Mouse (Mus musculus): Measurements from ENCODE around the gene Adra1b. TPM values are rescaled to one million over a fixed set of nuclear protein-coding genes. Genes with fewer than 3 reads are reported as not detected.

Gene Adra1b
- polyA plus RNA-seq, 1 experiment from 2014 or later = 1.6 TPM

DNA sequence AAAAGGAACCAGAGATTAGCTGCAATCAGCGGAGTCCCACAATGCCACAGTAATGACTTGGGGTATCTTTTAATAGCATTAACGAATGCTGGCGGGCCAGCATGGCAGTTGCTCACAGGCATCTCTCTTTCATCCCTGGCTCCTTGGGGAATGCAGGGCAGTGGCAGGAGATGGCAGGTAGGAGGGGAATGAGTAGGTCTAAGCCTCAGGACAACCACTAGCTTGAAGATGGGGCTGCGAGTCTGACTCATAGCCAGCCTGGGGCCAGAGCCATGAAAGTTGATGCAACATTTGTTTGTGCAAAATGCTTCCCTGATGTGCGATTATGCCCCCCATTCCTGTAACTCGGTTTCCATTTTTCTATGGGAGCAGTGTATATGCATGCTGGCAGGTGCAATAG, 25.2 kb upstream of the Adra1b start:
- Histone ChIP-seq H3K4me2 (ENCODE audit: low read length) (no peak overlapping the region), H3K36me3 (ENCODE audit: insufficient read depth, low read length) (no peaks in the 10 kb centered on the region), H3K4me1 (replicated peaks; ENCODE audit: insufficient read depth, low read length) (no peaks in the 10 kb centered on the region), H3K9ac (ENCODE audit: low read depth, low read length) (no peak overlapping the region), H3K9me3 (replicated peaks; ENCODE audit: low read length) (no peaks in the 10 kb centered on the region), H3K27me3 (ENCODE audit: insufficient read depth, low read length) (no peaks in the 10 kb centered on the region; the same call in 1 of the 2 replicates), H3K27ac (no peak overlapping the region), H3K4me3 (replicated peaks; ENCODE audit: low read depth, low read length) (no peak overlapping the region)
- DNase-seq (ENCODE audit: low spot score) = no peak
- ATAC-seq (replicated peaks; ENCODE audit: low FRiP score, low read depth) = no peak
- WGBS = 73% methylated on average over 6 of the region's 6 CpGs
- TF ChIP-seq CTCF (IDR thresholded peaks at IDR 0.05; ENCODE audit: low read depth) = no peak

DNA sequence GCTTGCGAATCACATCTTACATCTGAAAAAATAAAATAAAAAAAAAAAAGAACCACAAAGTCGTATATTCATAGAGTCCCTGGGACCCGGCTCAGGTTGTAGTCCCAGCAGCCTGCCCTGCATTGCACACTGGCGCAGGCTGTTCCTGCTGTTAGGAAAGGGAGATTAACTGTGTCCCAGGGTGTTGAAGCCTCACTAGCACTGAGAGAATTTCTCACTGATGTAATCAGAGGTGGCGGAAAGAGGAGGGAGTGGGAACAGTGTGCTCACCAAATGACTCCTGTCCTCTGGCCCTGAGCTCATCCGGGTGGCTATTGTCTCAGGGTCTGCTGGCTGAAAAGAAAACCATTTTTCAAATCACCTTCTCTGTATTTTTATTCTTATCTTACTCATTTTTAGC, 24.6 kb upstream of the Adra1b start:
- DNase-seq (ENCODE audit: low spot score) = no peak
- Histone ChIP-seq H3K4me1 (replicated peaks; ENCODE audit: insufficient read depth, low read length) (no peaks in the 10 kb centered on the region), H3K9ac (ENCODE audit: low read depth, low read length) (no peak overlapping the region), H3K27ac (no peak overlapping the region), H3K4me3 (replicated peaks; ENCODE audit: low read depth, low read length) (no peak overlapping the region), H3K9me3 (replicated peaks; ENCODE audit: low read length) (no peaks in the 10 kb centered on the region), H3K27me3 (ENCODE audit: insufficient read depth, low read length) (no peaks in the 10 kb centered on the region; the same call in 1 of the 2 replicates), H3K36me3 (ENCODE audit: insufficient read depth, low read length) (no peaks in the 10 kb centered on the region), H3K4me2 (ENCODE audit: low read length) (no peak overlapping the region)
- WGBS = 39% methylated on average over 6 of the region's 6 CpGs
- no peak for TF ChIP-seq CTCF (IDR thresholded peaks at IDR 0.05; ENCODE audit: low read depth)
- ATAC-seq (replicated peaks; ENCODE audit: low FRiP score, low read depth) = no peak

DNA sequence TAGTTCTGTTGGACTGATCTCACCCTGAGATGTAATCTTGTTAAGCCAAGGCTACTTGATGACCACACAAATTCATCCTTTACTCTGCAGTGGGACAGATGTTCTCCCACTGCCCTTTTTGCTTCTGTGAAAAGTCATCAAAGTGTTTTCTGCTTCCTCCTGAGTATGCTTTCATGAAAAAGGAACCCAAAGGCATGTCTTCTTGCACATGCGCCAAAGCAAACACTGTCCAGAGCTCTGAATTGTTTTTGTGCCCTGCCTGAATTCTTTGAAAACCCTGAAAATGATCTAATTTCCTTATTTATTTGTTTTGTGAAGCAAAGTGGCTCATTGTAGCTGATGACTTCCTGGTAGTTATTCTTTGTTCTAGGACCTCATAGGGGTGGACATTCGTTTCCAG, 20.7 kb upstream of the Adra1b start:
- Histone ChIP-seq H3K4me3 (replicated peaks; ENCODE audit: low read depth, low read length) (no peak overlapping the region), H3K9ac (ENCODE audit: low read depth, low read length) (no peak overlapping the region), H3K4me2 (ENCODE audit: low read length) (no peak overlapping the region), H3K36me3 (ENCODE audit: insufficient read depth, low read length) (no peaks in the 10 kb centered on the region), H3K4me1 (replicated peaks; ENCODE audit: insufficient read depth, low read length) (no peaks in the 10 kb centered on the region), H3K9me3 (replicated peaks; ENCODE audit: low read length) (no peaks in the 10 kb centered on the region), H3K27ac (no peak overlapping the region), H3K27me3 (ENCODE audit: insufficient read depth, low read length) (no peaks in the 10 kb centered on the region)
- WGBS = 50% methylated on average over 2 of the region's 2 CpGs
- DNase-seq (ENCODE audit: low spot score) = peak; percentile 67
- ATAC-seq (replicated peaks; ENCODE audit: low FRiP score, low read depth) = no peak
- no peak for TF ChIP-seq CTCF (IDR thresholded peaks at IDR 0.05; ENCODE audit: low read depth)

DNA sequence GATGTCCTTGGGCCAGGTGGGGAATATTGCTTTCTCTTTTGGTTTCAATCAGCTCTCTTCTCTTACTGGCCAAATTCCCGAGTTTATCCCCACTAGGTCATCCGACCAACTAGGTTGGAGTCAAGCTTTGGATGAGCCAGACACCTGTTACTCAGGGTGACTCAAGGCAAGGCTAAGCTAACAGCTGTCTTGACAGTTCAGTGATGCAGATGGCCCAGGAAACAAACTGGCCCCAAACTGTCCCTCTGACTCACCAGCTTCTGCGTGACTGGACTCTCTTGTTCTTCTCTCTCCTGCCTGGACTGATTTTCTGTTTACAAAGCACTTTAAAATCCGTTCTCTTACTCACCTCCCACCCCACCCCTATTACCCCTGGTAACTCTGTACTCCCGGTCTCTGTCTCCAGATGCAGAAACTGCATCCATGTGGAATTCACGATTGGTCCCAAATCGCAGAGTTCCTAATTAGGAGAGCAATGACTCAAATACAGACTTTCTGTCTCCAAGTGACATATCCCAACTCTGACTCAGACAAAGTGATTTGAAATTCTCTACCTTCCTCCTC, 18.6 kb upstream of the Adra1b start:
- TF ChIP-seq CTCF (IDR thresholded peaks at IDR 0.05; ENCODE audit: low read depth) = no peak
- H3K27me3 ChIP-seq (ENCODE audit: insufficient read depth, low read length) = no peaks in the 10 kb centered on the region
- ATAC-seq (replicated peaks; ENCODE audit: low FRiP score, low read depth) (no peak), DNase-seq (ENCODE audit: low spot score) (no peak)
- H3K9me3 ChIP-seq (replicated peaks; ENCODE audit: low read length) = no peaks in the 10 kb centered on the region
- no peak overlapping the region for H3K4me2 ChIP-seq (ENCODE audit: low read length)
- no peaks in the 10 kb centered on the region for H3K4me1 ChIP-seq (replicated peaks; ENCODE audit: insufficient read depth, low read length)
- WGBS = 55% methylated on average over 7 of the region's 7 CpGs
- H3K27ac ChIP-seq = no peak overlapping the region
- no peaks in the 10 kb centered on the region for H3K36me3 ChIP-seq (ENCODE audit: insufficient read depth, low read length)
- H3K9ac ChIP-seq (ENCODE audit: low read depth, low read length) = no peak overlapping the region
- H3K4me3 ChIP-seq (replicated peaks; ENCODE audit: low read depth, low read length) = no peak overlapping the region

DNA sequence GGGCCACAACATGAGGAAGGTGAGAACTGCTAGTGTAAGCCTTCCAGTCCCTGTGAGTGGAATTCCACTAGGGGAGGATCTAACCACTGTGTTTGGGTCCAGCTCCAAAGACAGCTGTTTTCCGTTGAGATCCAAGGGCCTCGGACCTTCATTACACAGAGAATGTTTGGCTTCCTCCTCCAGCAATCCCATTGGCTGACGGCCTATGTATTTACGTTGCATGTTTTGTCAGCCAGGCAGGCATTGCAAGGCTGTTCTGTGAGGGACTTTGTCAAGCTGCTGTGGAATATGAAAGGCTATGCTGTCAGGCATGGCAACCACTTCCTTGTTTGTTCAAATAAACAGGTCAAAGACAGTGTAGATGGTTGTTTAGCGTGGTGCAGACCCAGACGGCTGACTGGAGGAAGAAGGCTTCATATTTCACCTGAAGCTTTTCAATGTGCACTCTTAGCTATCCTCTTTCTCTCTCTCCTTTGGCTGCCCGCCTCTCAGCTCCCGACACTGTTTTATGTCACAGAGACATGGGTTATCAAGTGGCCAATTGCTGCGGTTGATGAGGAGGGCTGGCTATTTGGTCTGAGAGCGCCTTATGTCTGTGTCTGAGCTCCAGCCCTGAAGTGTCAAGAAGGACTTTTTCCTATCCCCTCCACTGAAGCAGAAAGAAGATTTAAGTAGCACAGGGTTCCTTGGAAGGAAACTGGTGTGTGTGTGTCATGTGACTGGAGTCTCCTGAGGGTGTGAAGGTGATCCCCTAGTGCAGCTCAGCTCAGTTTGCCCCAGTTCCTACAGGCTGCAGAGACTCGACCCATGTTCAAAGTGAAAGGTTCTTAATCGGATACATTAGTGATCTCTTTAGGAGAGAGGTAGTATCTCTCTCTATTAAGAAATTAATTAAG, 13.8 kb upstream of the Adra1b start:
- TF ChIP-seq CTCF (IDR thresholded peaks at IDR 0.05; ENCODE audit: low read depth) = peak; percentile 56
- Histone ChIP-seq H3K9me3 (replicated peaks; ENCODE audit: low read length) (no peaks in the 10 kb centered on the region), H3K36me3 (ENCODE audit: insufficient read depth, low read length) (no peaks in the 10 kb centered on the region), H3K27me3 (ENCODE audit: insufficient read depth, low read length) (no peaks in the 10 kb centered on the region), H3K4me2 (ENCODE audit: low read length) (peak overlapping the region; percentile 23; the same call in 1 of the 2 replicates), H3K4me3 (replicated peaks; ENCODE audit: low read depth, low read length) (no peak overlapping the region), H3K9ac (ENCODE audit: low read depth, low read length) (no peak overlapping the region), H3K27ac (peak overlapping the region; percentile 51), H3K4me1 (replicated peaks; ENCODE audit: insufficient read depth, low read length) (no peaks in the 10 kb centered on the region)
- DNase-seq (ENCODE audit: low spot score) (peak; percentile 91), ATAC-seq (replicated peaks; ENCODE audit: low FRiP score, low read depth) (peak; percentile 77)
- 17% methylated on average over 12 of the region's 12 CpGs for WGBS

DNA sequence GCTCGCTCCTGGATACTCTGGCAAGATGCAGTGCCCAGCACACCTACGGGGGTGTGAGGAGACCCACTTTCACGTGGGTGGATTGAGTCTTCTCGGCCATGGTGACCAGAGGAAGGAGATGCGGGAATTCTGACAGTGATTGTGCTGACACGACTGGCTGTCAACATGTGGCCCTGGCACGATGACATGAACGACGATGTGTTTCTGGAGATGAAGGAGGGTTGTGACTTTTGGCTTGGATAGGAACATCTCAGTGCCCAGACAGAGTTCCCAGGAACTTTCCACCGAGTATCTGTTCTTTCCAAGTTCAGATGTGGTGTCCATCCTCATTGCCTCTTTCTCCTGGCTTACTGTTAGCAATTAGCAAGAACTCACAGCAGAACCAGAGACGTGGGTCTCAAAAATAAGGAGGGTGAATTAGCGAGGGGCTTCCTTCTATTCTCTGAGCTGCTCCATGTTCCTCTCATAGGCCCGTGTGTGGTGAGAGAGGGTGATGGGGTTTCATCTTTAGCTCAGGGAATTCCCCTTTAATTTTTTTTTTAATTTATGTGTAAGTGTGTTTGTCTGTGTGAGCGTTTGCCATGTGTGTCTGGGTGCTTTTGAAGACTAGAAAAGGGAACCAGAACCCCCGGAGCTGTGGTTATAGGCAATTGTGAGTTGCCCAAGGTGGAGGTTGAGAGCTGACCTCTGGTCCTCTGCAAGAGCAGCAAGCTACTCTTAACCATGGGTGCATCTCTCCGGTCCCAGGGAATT, 11.3 kb upstream of the Adra1b start:
- H3K4me1 ChIP-seq (replicated peaks; ENCODE audit: insufficient read depth, low read length) = no peaks in the 10 kb centered on the region
- no peak overlapping the region for H3K9ac ChIP-seq (ENCODE audit: low read depth, low read length)
- no peaks in the 10 kb centered on the region for H3K36me3 ChIP-seq (ENCODE audit: insufficient read depth, low read length)
- H3K27me3 ChIP-seq (ENCODE audit: insufficient read depth, low read length) = no peaks in the 10 kb centered on the region
- 88% methylated on average over 16 of the region's 16 CpGs for WGBS
- H3K4me3 ChIP-seq (replicated peaks; ENCODE audit: low read depth, low read length) = no peak overlapping the region
- H3K9me3 ChIP-seq (replicated peaks; ENCODE audit: low read length) = no peaks in the 10 kb centered on the region
- no peak for DNase-seq (ENCODE audit: low spot score)
- ATAC-seq (replicated peaks; ENCODE audit: low FRiP score, low read depth) = no peak
- no peak overlapping the region for H3K27ac ChIP-seq
- no peak overlapping the region for H3K4me2 ChIP-seq (ENCODE audit: low read length)
- TF ChIP-seq CTCF (IDR thresholded peaks at IDR 0.05; ENCODE audit: low read depth) = no peak
